Mouse (Mus musculus): Measurements from ENCODE around the gene Bmp8b.

DNA sequence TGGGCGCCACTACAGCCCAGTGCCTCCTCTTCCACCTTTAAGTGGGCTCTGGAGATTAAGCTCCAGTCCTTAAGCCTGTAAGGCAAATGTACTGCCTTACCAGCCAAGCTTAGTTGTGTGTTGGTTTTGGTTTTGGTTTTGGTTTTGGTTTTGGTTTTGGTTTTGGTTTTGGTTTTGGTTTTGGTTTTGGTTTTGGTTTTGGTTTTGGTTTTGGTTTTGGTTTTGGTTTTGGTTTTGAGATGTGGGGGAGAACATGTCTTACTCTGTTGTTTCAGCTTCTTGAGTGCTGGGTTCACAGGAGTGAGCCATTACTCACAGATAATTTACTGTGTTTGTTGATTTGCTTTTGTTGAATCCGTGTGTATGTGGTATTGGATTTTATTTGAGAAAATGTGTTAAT lies 19.7 kb upstream of the Bmp8b start:
- TF ChIP-seq CTCF (IDR thresholded peaks at IDR 0.05; ENCODE audit: borderline replicate concordance, insufficient read depth, low read length) (no peak), POLR2A (IDR thresholded peaks at IDR 0.05; ENCODE audit: low read depth, low read length) (no peak)

Measured in embryonic fibroblast, embryonic 13.5 days (primary cell).